Mouse (Mus musculus) hindbrain, embryonic 11.5 days (tissue): Measurements from ENCODE around the gene Fkbp4. TPM values are rescaled to one million over a fixed set of nuclear protein-coding genes. Genes with fewer than 3 reads are reported as not detected.
"Not testable (repeated sequence)": the region's sequence is repeated elsewhere in the genome, so short reads cannot be mapped to it uniquely, and the experiment has no call there.

ENCODE experiments used
- ATAC-seq: fragments of 200-750 bp; cut with Nextera tagmentation; 2 replicates; pipeline ENCODE4 v1.8.0; 2017; ENCODE audit warnings: mild to moderate bottlenecking, moderate TSS enrichment, moderate library complexity; ENCODE audit not compliant: low FRiP score
- DNase-seq: peaks from one replicate; pipeline ENCODE4 v3.0.0-alpha.2; 2015; ENCODE audit warnings: low spot score
- H3K27ac ChIP-seq: fragments of 300-500 bp; sonication (generic); 2 replicates; pipeline ENCODE4 v1.5.1; 2014; ENCODE audit warnings: mild to moderate bottlenecking, low read depth, low read length
- H3K27me3 ChIP-seq: fragments of 300-500 bp; sonication (generic); 2 replicates; pipeline ENCODE4 v1.6.1; 2014; ENCODE audit warnings: mild to moderate bottlenecking, low read length, moderate library complexity, mixed read lengths; ENCODE audit not compliant: control insufficient read depth, insufficient read depth
- H3K36me3 ChIP-seq: fragments of 300-500 bp; sonication (generic); 2 replicates; pipeline ENCODE4 v1.6.1; 2014; ENCODE audit warnings: mild to moderate bottlenecking, low read length, moderate library complexity, mixed read lengths; ENCODE audit not compliant: control insufficient read depth, insufficient read depth
- H3K4me1 ChIP-seq: fragments of 300-500 bp; sonication (generic); replicated peaks from 2 replicates; pipeline ENCODE4 v1.6.1; 2014; ENCODE audit warnings: low read length, mixed read lengths; ENCODE audit not compliant: control insufficient read depth, insufficient read depth
- H3K4me2 ChIP-seq: fragments of 300-500 bp; sonication (generic); replicated peaks from 2 replicates; pipeline ENCODE4 v1.6.1; 2014; ENCODE audit warnings: mild to moderate bottlenecking, low read depth, low read length
- H3K4me3 ChIP-seq: fragments of 300-500 bp; sonication (generic); 2 replicates; pipeline ENCODE4 v1.5.1; 2014; ENCODE audit warnings: low read depth, low read length
- H3K9ac ChIP-seq: fragments of 300-500 bp; sonication (generic); 2 replicates; pipeline ENCODE4 v1.6.1; 2014; ENCODE audit warnings: low read depth, low read length
- H3K9me3 ChIP-seq: fragments of 300-500 bp; sonication (generic); 2 replicates; pipeline ENCODE4 v1.6.1; 2016; ENCODE audit warnings: low read length; ENCODE audit not compliant: control insufficient read depth
- WGBS: fragments of 180-500 bp; shearing (Covaris S2); extraction: QIAGEN DNeasy Blood & Tissue Kit; methylation state at CpG from one replicate; pipeline ENCODE4 v1.1.7; 2014; 5-methylcytosine and 5-hydroxymethylcytosine counted together
- polyA plus RNA-seq: library from polyadenylated mRNA; unstranded; fragments of >200 nt; fragmentation: Nextera tagmentation; extraction: Ambion mirVana; gene quantifications from 2 replicates; pipeline ENCODE4 v1.2.1, GENCODE M21; 2014

Fkbp4 gene
- polyA plus RNA-seq, 1 experiment from 2014 or later, result 434 TPM

DNA sequence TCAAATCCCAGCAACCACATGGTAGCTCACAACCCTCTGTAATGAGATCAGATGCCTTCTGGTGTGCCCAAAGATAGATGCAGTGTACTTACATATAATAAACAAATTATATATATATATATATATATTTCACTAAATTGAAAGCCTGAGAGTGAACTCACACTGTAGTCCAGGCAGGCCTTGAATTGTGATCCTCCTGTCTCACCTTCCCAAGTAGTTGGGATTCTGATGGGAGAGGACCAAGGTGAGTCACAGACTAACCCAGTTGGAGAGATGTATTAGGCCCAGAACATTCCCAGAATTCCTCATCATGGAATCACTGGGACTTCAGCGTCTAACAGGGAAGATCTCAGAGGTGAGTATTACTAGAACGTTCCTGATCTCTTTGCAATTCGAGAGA, 39.5 kb downstream of the Fkbp4 start, which contains the start of gene Nrip2:
Nrip2 (plus strand) TSS at position 301 of the 400 bp plus-strand sequence.
- ATAC-seq, result no peak
- WGBS, result 83% methylated on average over 3 of the region's 3 CpGs
- H3K4me2 ChIP-seq, result peak within 1 kb of the TSS; percentile 12; the same call in 1 of the 2 replicates
- H3K4me1 ChIP-seq, result no peaks in the 10 kb centered on the region
- no peaks in the 10 kb centered on the region for H3K9me3 ChIP-seq
- no peak within 1 kb of the TSS for H3K4me3 ChIP-seq
- no peak for DNase-seq
- H3K27me3 ChIP-seq, result no peaks in the 10 kb centered on the region
- no peaks in the 10 kb centered on the region for H3K36me3 ChIP-seq
- H3K9ac ChIP-seq, result no peak within 1 kb of the TSS
- H3K27ac ChIP-seq, result no peak within 1 kb of the TSS

DNA sequence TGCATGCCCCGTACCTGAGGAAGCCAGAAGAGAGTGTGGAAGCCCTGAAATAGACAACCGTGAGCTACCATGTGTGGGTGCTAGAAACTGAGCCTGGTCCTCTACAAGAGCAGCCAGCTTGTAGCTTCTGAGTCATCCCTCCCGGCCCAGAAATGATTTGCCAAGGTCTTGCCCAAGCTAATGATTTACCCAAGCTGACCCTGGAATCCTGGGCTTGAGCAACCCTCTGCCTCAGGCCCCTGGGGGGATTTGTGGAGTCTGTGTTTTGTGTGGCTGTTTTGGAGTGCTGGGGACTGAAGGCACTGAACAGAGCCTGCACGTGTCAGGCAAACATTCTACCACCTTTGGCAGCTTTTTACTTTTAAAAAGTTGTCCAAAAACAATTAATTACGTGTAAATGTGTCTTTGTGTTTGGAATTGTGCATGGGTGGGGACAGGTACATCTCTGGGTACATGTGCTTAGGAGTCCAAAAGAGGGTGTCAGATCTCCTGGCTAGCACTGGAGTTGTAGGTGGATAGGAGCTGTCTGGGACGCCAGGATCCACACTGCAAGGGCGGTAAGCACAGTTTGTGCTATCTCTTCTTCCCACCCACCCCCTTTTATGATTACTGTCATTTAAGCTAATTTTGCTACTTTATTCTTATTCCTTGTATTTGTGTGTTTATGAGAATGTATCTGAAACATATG, 40.8 kb downstream of the Fkbp4 start:
- no peak for DNase-seq
- Histone ChIP-seq H3K9ac (no peak overlapping the region), H3K9me3 (no peaks in the 10 kb centered on the region), H3K4me1 (no peaks in the 10 kb centered on the region), H3K4me2 (no peak overlapping the region), H3K27me3 (no peaks in the 10 kb centered on the region), H3K4me3 (no peak overlapping the region), H3K36me3 (no peaks in the 10 kb centered on the region), H3K27ac (no peak overlapping the region)
- no peak for ATAC-seq
- WGBS, result 81% methylated on average over 7 of the region's 7 CpGs

DNA sequence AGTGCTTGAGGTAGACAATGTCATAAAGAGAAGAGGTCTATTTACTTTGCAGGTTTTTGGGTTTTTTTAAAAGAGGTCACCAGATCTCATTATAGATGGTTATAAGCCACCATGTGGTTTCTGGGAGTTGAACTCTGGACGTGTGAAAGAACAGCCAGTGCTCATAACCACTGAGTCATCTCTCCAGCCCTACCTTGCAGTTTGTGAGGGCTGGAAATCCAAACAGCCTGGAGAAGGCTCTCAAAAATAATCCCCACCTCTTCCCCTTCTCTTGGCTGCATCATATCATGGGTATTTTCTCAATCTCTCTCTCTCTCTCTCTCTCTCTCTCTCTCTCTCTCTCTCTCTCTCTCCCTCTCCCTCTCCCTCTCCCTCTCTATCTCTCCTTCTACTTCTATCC, 47.8 kb downstream of the Fkbp4 start:
- WGBS, result 56% methylated on average over 1 of the region's 1 CpGs
- H3K9ac ChIP-seq, result no peak overlapping the region

GRCm38 (mm10) chr6:128389185-128389584, 49.3 kb downstream of the Fkbp4 start:
- WGBS, result 88% methylated on average over 1 of the region's 1 CpGs
- ATAC-seq (no peak), DNase-seq (no peak)
- H3K9ac ChIP-seq, result no peak overlapping the region
- no peaks in the 10 kb centered on the region for H3K27me3 ChIP-seq
- no peaks in the 10 kb centered on the region for H3K4me1 ChIP-seq
- no peaks in the 10 kb centered on the region for H3K36me3 ChIP-seq
- H3K27ac ChIP-seq, result no peak overlapping the region
- H3K9me3 ChIP-seq, result no peaks in the 10 kb centered on the region
- H3K4me2 ChIP-seq, result no peak overlapping the region
- no peak overlapping the region for H3K4me3 ChIP-seq

More for the DNA sequence above, 47.8 kb downstream of the Fkbp4 start:
- H3K4me1 ChIP-seq, result no peaks in the 10 kb centered on the region
- ATAC-seq, result no peak
- H3K9me3 ChIP-seq, result no peaks in the 10 kb centered on the region
- H3K4me3 ChIP-seq, result no peak overlapping the region
- H3K27ac ChIP-seq, result no peak overlapping the region
- DNase-seq, result no peak
- no peaks in the 10 kb centered on the region for H3K36me3 ChIP-seq
- no peak overlapping the region for H3K4me2 ChIP-seq
- H3K27me3 ChIP-seq, result no peaks in the 10 kb centered on the region

GRCm38 (mm10) chr6:128385026-128385425, 53.5 kb downstream of the Fkbp4 start:
- WGBS, result 77% methylated on average over 1 of the region's 1 CpGs
- no peaks in the 10 kb centered on the region for H3K36me3 ChIP-seq

GRCm38 (mm10) chr6:128383752-128384151, 54.7 kb downstream of the Fkbp4 start:
- Histone ChIP-seq H3K4me1 (no peaks in the 10 kb centered on the region), H3K4me3 (no peak overlapping the region), H3K9me3 (no peaks in the 10 kb centered on the region), H3K27ac (no peak overlapping the region), H3K27me3 (no peaks in the 10 kb centered on the region), H3K9ac (no peak overlapping the region), H3K36me3 (no peaks in the 10 kb centered on the region), H3K4me2 (no peak overlapping the region)
- 78% methylated on average over 7 of the region's 7 CpGs for WGBS
- ATAC-seq, result no peak
- no peak for DNase-seq

More at GRCm38 (mm10) chr6:128385026-128385425, 53.5 kb downstream of the Fkbp4 start:
- no peak overlapping the region for H3K9ac ChIP-seq
- H3K27ac ChIP-seq, result no peak overlapping the region
- no peak for ATAC-seq
- no peak overlapping the region for H3K4me3 ChIP-seq
- DNase-seq, result no peak
- no peak overlapping the region for H3K4me2 ChIP-seq
- H3K27me3 ChIP-seq, result no peaks in the 10 kb centered on the region
- H3K4me1 ChIP-seq, result no peaks in the 10 kb centered on the region
- no peaks in the 10 kb centered on the region for H3K9me3 ChIP-seq

DNA sequence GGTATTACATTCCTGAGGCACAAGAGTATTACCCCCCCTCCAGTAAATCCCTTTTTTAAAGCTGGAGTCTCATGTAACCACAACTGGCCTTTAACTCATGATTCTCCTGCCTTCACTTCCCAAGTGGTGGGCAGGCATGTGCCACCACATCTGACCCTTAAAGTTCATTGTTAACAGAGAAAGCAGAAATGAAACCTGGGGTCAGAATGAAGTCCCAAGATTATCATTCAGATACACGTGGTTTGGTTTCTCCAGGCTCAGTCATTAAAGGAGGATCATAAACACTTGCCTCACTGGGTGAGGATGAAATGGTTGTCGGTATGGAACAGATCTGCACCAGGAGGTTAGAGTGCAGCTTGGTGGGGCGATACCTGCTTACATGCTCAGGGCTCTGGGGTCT, 57.2 kb downstream of the Fkbp4 start:
- no peak overlapping the region for H3K4me3 ChIP-seq
- H3K9me3 ChIP-seq, result no peaks in the 10 kb centered on the region
- no peaks in the 10 kb centered on the region for H3K4me1 ChIP-seq
- no peak overlapping the region for H3K4me2 ChIP-seq
- no peak overlapping the region for H3K9ac ChIP-seq
- no peaks in the 10 kb centered on the region for H3K36me3 ChIP-seq
- 82% methylated on average over 3 of the region's 3 CpGs for WGBS
- no peaks in the 10 kb centered on the region for H3K27me3 ChIP-seq
- DNase-seq, result no peak
- ATAC-seq, result no peak
- no peak overlapping the region for H3K27ac ChIP-seq

GRCm38 (mm10) chr6:128380594-128381167, 57.8 kb downstream of the Fkbp4 start:
- not testable (repeated sequence) for H3K9me3 ChIP-seq, H3K9ac ChIP-seq, DNase-seq, ATAC-seq, H3K36me3 ChIP-seq, H3K27ac ChIP-seq, H3K4me3 ChIP-seq, H3K4me1 ChIP-seq, H3K4me2 ChIP-seq, H3K27me3 ChIP-seq
- WGBS, result 89% methylated on average over 1 of the region's 1 CpGs
